Mouse (Mus musculus) CH12.LX (cell line): ENCODE results near the gene Gm21992. TPM values are rescaled to one million over a fixed set of nuclear protein-coding genes. Genes with fewer than 3 reads are reported as not detected.

Experiments used
- DNase-seq: peaks from one replicate; pipeline ENCODE4 v3.0.0-alpha.2; 2013; ENCODE audit errors: extremely low read depth
- H3K27ac ChIP-seq: 2 replicates; pipeline ENCODE4 v1.5.1; 2012; ENCODE audit warnings: low read depth, mild to moderate bottlenecking, control low read depth, moderate library complexity; ENCODE audit not compliant: insufficient read depth
- H3K27me3 ChIP-seq: replicated peaks from 2 replicates; pipeline ENCODE3; 2012; ENCODE audit warnings: inconsistent platforms
- H3K36me3 ChIP-seq, 2 experiments: replicated peaks in 1 of 2; 2 replicates each; pipeline versions ENCODE3 to v1.6.1; 2012; ENCODE audit warnings: inconsistent platforms in 1 of 2, low read length in 1 of 2, mild to moderate bottlenecking in 1 of 2, mixed read lengths in 1 of 2, moderate library complexity in 1 of 2; ENCODE audit not compliant: control insufficient read depth in 1 of 2, insufficient read depth in 1 of 2
- H3K4me1 ChIP-seq, 2 experiments: 2 replicates each; pipeline ENCODE4 v1.6.1; 2012; ENCODE audit warnings: inconsistent platforms in 1 of 2, moderate library complexity in 1 of 2; ENCODE audit not compliant: insufficient read depth in 2 of 2, control insufficient read depth in 1 of 2
- H3K4me2 ChIP-seq: 2 replicates; pipeline ENCODE4 v1.6.1; 2012; ENCODE audit warnings: low read depth, mild to moderate bottlenecking, control low read depth; ENCODE audit not compliant: poor library complexity, insufficient read depth, severe bottlenecking
- H3K4me3 ChIP-seq, 3 experiments: fragments of 150-350 bp in 1 of 3; sonication (generic) in 1 of 3; replicated peaks in 1 of 3; 2 replicates each; pipeline versions ENCODE3 to v1.5.1; 2011 to 2012; ENCODE audit warnings: low read depth in 2 of 3, low read length in 2 of 3, mild to moderate bottlenecking in 2 of 3, moderate library complexity in 2 of 3, control low read depth in 1 of 3, improper control_type of control experiment in 1 of 3, inconsistent platforms in 1 of 3, mixed read lengths in 1 of 3; ENCODE audit not compliant: poor library complexity in 1 of 3
- H3K79me2 ChIP-seq: replicated peaks from 2 replicates; pipeline ENCODE4 v1.6.1; 2012; ENCODE audit warnings: mild to moderate bottlenecking, moderate library complexity; ENCODE audit not compliant: control insufficient read depth, poor library complexity, insufficient read depth, severe bottlenecking; ENCODE audit errors: extremely low read depth
- H3K9ac ChIP-seq: 2 replicates; pipeline ENCODE4 v1.6.1; 2012; ENCODE audit warnings: low read depth, mild to moderate bottlenecking, control low read depth, moderate library complexity; ENCODE audit not compliant: insufficient read depth
- H3K9me3 ChIP-seq: replicated peaks from 2 replicates; pipeline ENCODE3; 2012; ENCODE audit warnings: low read length, inconsistent platforms, mixed read lengths
- BHLHE40 ChIP-seq: IDR thresholded peaks from 2 replicates; pipeline ENCODE4 v1.6.1; 2011; ENCODE audit warnings: mild to moderate bottlenecking, low read depth, low read length, improper control_type of control experiment
- CHD1 ChIP-seq: IDR thresholded peaks from 2 replicates; pipeline ENCODE4 v1.6.1; 2012; ENCODE audit warnings: low read depth, low read length, improper control_type of control experiment, inconsistent platforms
- CHD2 ChIP-seq: IDR thresholded peaks from 2 replicates; pipeline ENCODE4 v1.6.1; 2011; ENCODE audit warnings: low read length, improper control_type of control experiment
- CTCF ChIP-seq, 2 experiments: IDR thresholded peaks in 1 of 2; conservative IDR thresholded peaks in 1 of 2; 2 replicates each; pipeline ENCODE4 v1.5.1; 2011 to 2012; ENCODE audit warnings: low read depth in 2 of 2, low read length in 2 of 2, improper control_type of control experiment in 1 of 2, inconsistent platforms in 1 of 2, mild to moderate bottlenecking in 1 of 2, moderate library complexity in 1 of 2
- ELF1 ChIP-seq: IDR thresholded peaks from 2 replicates; pipeline ENCODE4 v1.6.1; 2014; ENCODE audit warnings: low read depth, mild to moderate bottlenecking, inconsistent platforms, low read length, improper control_type of control experiment
- ETS1 ChIP-seq: conservative IDR thresholded peaks from 2 replicates; pipeline ENCODE4 v1.6.1; 2012; ENCODE audit warnings: low read depth, mild to moderate bottlenecking, inconsistent platforms, low read length, improper control_type of control experiment, moderate library complexity
- GABPA ChIP-seq: IDR thresholded peaks from 2 replicates; pipeline ENCODE4 v1.6.1; 2012; ENCODE audit warnings: low read depth, low read length, improper control_type of control experiment, inconsistent platforms; ENCODE audit not compliant: insufficient replicate concordance
- HCFC1 ChIP-seq: IDR thresholded peaks from 2 replicates; pipeline ENCODE4 v1.6.1; 2012; ENCODE audit warnings: low read depth, mild to moderate bottlenecking, inconsistent platforms, low read length, improper control_type of control experiment
- JUN ChIP-seq: IDR thresholded peaks from 2 replicates; pipeline ENCODE4 v1.6.1; 2011; ENCODE audit warnings: low read depth, mild to moderate bottlenecking, low read length, improper control_type of control experiment, moderate library complexity; ENCODE audit not compliant: insufficient read depth
- JUND ChIP-seq: conservative IDR thresholded peaks from 2 replicates; pipeline ENCODE4 v1.6.1; 2011; ENCODE audit warnings: low read depth, low read length, improper control_type of control experiment
- KAT2A ChIP-seq: IDR thresholded peaks from 2 replicates; pipeline ENCODE4 v1.6.1; 2012; ENCODE audit warnings: low read length, improper control_type of control experiment, inconsistent platforms; ENCODE audit not compliant: insufficient replicate concordance
- MAFK ChIP-seq: IDR thresholded peaks from 2 replicates; pipeline ENCODE4 v1.6.1; 2011; ENCODE audit warnings: low read length, improper control_type of control experiment; ENCODE audit not compliant: insufficient replicate concordance
- MAX ChIP-seq: IDR thresholded peaks from 2 replicates; pipeline ENCODE4 v1.6.1; 2011; ENCODE audit warnings: low read length, improper control_type of control experiment
- MEF2A ChIP-seq: IDR thresholded peaks from 2 replicates; pipeline ENCODE4 v1.6.1; 2014; ENCODE audit warnings: low read depth, mild to moderate bottlenecking, inconsistent platforms, low read length, improper control_type of control experiment, borderline replicate concordance
- PAX5 ChIP-seq: IDR thresholded peaks from 2 replicates; pipeline ENCODE4 v1.6.1; 2012; ENCODE audit warnings: low read length, inconsistent platforms, mixed read lengths
- POLR2A ChIP-seq: IDR thresholded peaks from 2 replicates; pipeline ENCODE4 v1.6.1; 2011; ENCODE audit warnings: low read depth, mild to moderate bottlenecking, improper control_type of control experiment, low read length
- RCOR1 ChIP-seq: conservative IDR thresholded peaks from 2 replicates; pipeline ENCODE4 v1.6.1; 2012; ENCODE audit warnings: low read depth, mild to moderate bottlenecking, inconsistent platforms, low read length, improper control_type of control experiment
- SIN3A ChIP-seq: IDR thresholded peaks from 2 replicates; pipeline ENCODE4 v1.6.1; 2012; ENCODE audit warnings: low read length, improper control_type of control experiment, inconsistent platforms
- SMC3 ChIP-seq: IDR thresholded peaks from 2 replicates; pipeline ENCODE4 v1.6.1; 2011; ENCODE audit warnings: low read depth, low read length, improper control_type of control experiment
- USF1 ChIP-seq: IDR thresholded peaks from 2 replicates; pipeline ENCODE4 v1.6.1; 2014; ENCODE audit warnings: low read depth, mild to moderate bottlenecking, inconsistent platforms, low read length, improper control_type of control experiment
- ZMIZ1 ChIP-seq: IDR thresholded peaks from 2 replicates; pipeline ENCODE4 v1.6.1; 2012; ENCODE audit warnings: low read depth, mild to moderate bottlenecking, inconsistent platforms, low read length, improper control_type of control experiment
- ZNF384 ChIP-seq: IDR thresholded peaks from 2 replicates; pipeline ENCODE4 v1.6.1; 2012; ENCODE audit warnings: low read depth, low read length, improper control_type of control experiment, inconsistent platforms
- dilution Hi-C: fragments of 300-500 bp; cut with MboI; formaldehyde crosslinking; loops from 2 replicates; pipeline ENCODE4 v1.14.3; 2020; ENCODE audit warnings: low sequenced_read_pairs; ENCODE audit not compliant: extremely low pct_unique_long_range_greater_than_20kb, extremely low pct_ligation_motif_present
- in situ Hi-C: fragments of 300-500 bp; cut with MboI; formaldehyde crosslinking; loops from 3 replicates; pipeline ENCODE4 v1.14.3; 2019; ENCODE audit warnings: low sequenced_read_pairs, low pct_ligation_motif_present, low pct_unique_long_range_greater_than_20kb, mixed read lengths
- polyA plus RNA-seq: library from polyadenylated mRNA; unstranded; fragments of >175 nt; gene quantifications from 2 replicates; pipeline ENCODE4 v1.2.1, GENCODE M21; 2012; ENCODE audit warnings: low read depth; ENCODE audit not compliant: insufficient read length
- total RNA-seq, 2 experiments: library from RNA; depleted of rRNA; stranded (reverse); fragments of 300-350 nt in 1 of 2; fragments of >200 nt in 1 of 2; gene quantifications; 2 replicates each; pipeline ENCODE4 v1.2.3; 2012 to 2014

Gm21992 gene
- total and polyA plus RNA-seq, 3 experiments, result 3.9 to 44.3 (median 17.0) TPM

- no peaks in the 10 kb centered on the region for H3K36me3 ChIP-seq
- H3K4me2 ChIP-seq, result no peak overlapping the region
- no peak for DNase-seq
- in situ Hi-C loops, result no loop called here
- H3K27me3 ChIP-seq, result peaks cover 25% of the 10 kb centered on the region
- H3K9me3 ChIP-seq, result no peaks in the 10 kb centered on the region
- TF ChIP-seq ELF1 (no peak), JUND (no peak), MAX (no peak), PAX5 (no peak), CTCF (conservative IDR thresholded peaks at IDR 0.05 in 1 of 2, IDR thresholded peaks at IDR 0.05 in 1 of 2; ENCODE audit: low read depth in 2 of 2, low read length in 2 of 2) (no peak), POLR2A (no peak), CHD2 (no peak), SMC3 (no peak), KAT2A (no peak), CHD1 (no peak), HCFC1 (no peak), ETS1 (no peak), RCOR1 (no peak), MEF2A (no peak), BHLHE40 (no peak), MAFK (no peak), USF1 (no peak), JUN (no peak), GABPA (no peak), SIN3A (no peak)
- TF ChIP-seq, all 38 proteins: peak for 0
- Histone ChIP-seq H3K9ac (no peak overlapping the region), H3K79me2 (no peaks in the 10 kb centered on the region), H3K4me3 (no peak overlapping the region), H3K4me1 (no peaks in the 10 kb centered on the region), H3K27ac (no peak overlapping the region)
- dilution Hi-C loops, result no loop called here
These were observed 78.4 kb downstream of the Gm21992 start for GRCm38 (mm10) chr19:4733052-4733451.

GRCm38 (mm10) chr19:4729186-4729585 is 82.2 kb downstream of the Gm21992 start:
- no peaks in the 10 kb centered on the region for H3K36me3 ChIP-seq
- TF ChIP-seq MEF2A (no peak), ETS1 (no peak), MAX (no peak), SIN3A (no peak), PAX5 (no peak), POLR2A (no peak), HCFC1 (no peak), ZNF384 (no peak), CHD1 (no peak), SMC3 (no peak), ZMIZ1 (no peak), RCOR1 (no peak)
- dilution Hi-C loops (no loop called here), in situ Hi-C loops (no loop called here)
- no peaks in the 10 kb centered on the region for H3K9me3 ChIP-seq
- H3K4me1 ChIP-seq, result no peaks in the 10 kb centered on the region
- H3K4me2 ChIP-seq, result no peak overlapping the region
- no peak for DNase-seq
- H3K27ac ChIP-seq, result no peak overlapping the region
- H3K27me3 ChIP-seq, result peaks cover 39% of the 10 kb centered on the region
- no peaks in the 10 kb centered on the region for H3K79me2 ChIP-seq
- H3K9ac ChIP-seq, result no peak overlapping the region
- H3K4me3 ChIP-seq, result no peak overlapping the region
